Mouse (Mus musculus) hindbrain, embryonic 15.5 days (tissue): Measurements from ENCODE around the gene Erg28. TPM values are rescaled to one million over a fixed set of nuclear protein-coding genes. Genes with fewer than 3 reads are reported as not detected.

Experiments
- ATAC-seq: fragments of 200-750 bp; cut with Nextera tagmentation; 2 replicates; pipeline ENCODE4 v1.8.0; 2017; ENCODE audit warnings: low read depth, moderate number of reproducible peaks, moderate TSS enrichment; ENCODE audit not compliant: low FRiP score
- H3K27ac ChIP-seq: fragments of 300-500 bp; sonication (generic); replicated peaks from 2 replicates; pipeline ENCODE4 v1.5.1; 2015; ENCODE audit warnings: mild to moderate bottlenecking, inconsistent platforms
- H3K27me3 ChIP-seq: fragments of 300-500 bp; sonication (generic); 2 replicates; pipeline ENCODE4 v1.6.1; 2015; ENCODE audit warnings: control low read depth, inconsistent platforms
- H3K36me3 ChIP-seq: fragments of 300-500 bp; sonication (generic); 2 replicates; pipeline ENCODE4 v1.6.1; 2015; ENCODE audit warnings: control low read depth, inconsistent platforms
- H3K4me1 ChIP-seq: fragments of 300-500 bp; sonication (generic); replicated peaks from 2 replicates; pipeline ENCODE4 v1.6.1; 2015; ENCODE audit warnings: control low read depth, inconsistent platforms
- H3K4me2 ChIP-seq: fragments of 300-500 bp; sonication (generic); 2 replicates; pipeline ENCODE4 v1.6.1; 2015; ENCODE audit warnings: moderate library complexity, mild to moderate bottlenecking, inconsistent platforms
- H3K4me3 ChIP-seq: fragments of 300-500 bp; sonication (generic); 2 replicates; pipeline ENCODE4 v1.5.1; 2015; ENCODE audit warnings: mild to moderate bottlenecking, inconsistent platforms
- H3K9ac ChIP-seq: fragments of 300-500 bp; sonication (generic); 2 replicates; pipeline ENCODE4 v1.6.1; 2015; ENCODE audit warnings: inconsistent platforms
- H3K9me3 ChIP-seq: fragments of 300-500 bp; sonication (generic); 2 replicates; pipeline ENCODE4 v1.6.1; 2016; ENCODE audit warnings: control low read depth, inconsistent platforms
- WGBS: fragments of 180-500 bp; shearing (Covaris S2); methylation state at CpG from one replicate; pipeline ENCODE4 v1.1.7; 2015; 5-methylcytosine and 5-hydroxymethylcytosine counted together
- polyA plus RNA-seq: library from polyadenylated mRNA; unstranded; fragments of >200 nt; fragmentation: Nextera tagmentation; extraction: Ambion mirVana; gene quantifications from 2 replicates; pipeline ENCODE4 v1.2.1, GENCODE M21; 2015

Gene Erg28
- polyA plus RNA-seq, 1 experiment from 2014 or later, result 110 TPM

- Histone ChIP-seq H3K27ac (no peak overlapping the region), H3K9me3 (no peaks in the 10 kb centered on the region), H3K9ac (no peak overlapping the region), H3K4me3 (no peak overlapping the region), H3K36me3 (no peaks in the 10 kb centered on the region), H3K4me2 (no peak overlapping the region), H3K27me3 (no peaks in the 10 kb centered on the region), H3K4me1 (no peaks in the 10 kb centered on the region)
- WGBS, result 75% methylated on average over 3 of the region's 3 CpGs
- no peak for ATAC-seq
Measured at GRCm38 (mm10) chr12:85766287-85766686, 58.1 kb downstream of the Erg28 start.

Other genes with a start within 250 kb of the Erg28 start
- gene Jdp2, start 225.5 kb downstream of the Erg28 start, polyA plus RNA-seq, result 0.54 and 0.64 TPM in 2 replicates
- gene Batf, start 137.9 kb downstream of the Erg28 start, polyA plus RNA-seq, result 1.3 and 1.5 TPM in 2 replicates
- gene Flvcr2, start 78.0 kb downstream of the Erg28 start, polyA plus RNA-seq, result 5.3 and 5.4 TPM in 2 replicates
- 11.8 and 12.0 TPM in 2 replicates for gene Ttll5, start 109 bp upstream of the Erg28 start, polyA plus RNA-seq